Mouse (Mus musculus) yolk sac, embryonic 10.5 days (tissue): ENCODE results near the gene Platr17.
"Not testable (repeated sequence)": the region's sequence is repeated elsewhere in the genome, so short reads cannot be mapped to it uniquely, and the experiment has no call there.

Experiments used
- DNase-seq: peaks from one replicate; pipeline ENCODE4 v3.0.0-alpha.2; 2017; ENCODE audit warnings: low spot score

The Platr17 gene

DNA sequence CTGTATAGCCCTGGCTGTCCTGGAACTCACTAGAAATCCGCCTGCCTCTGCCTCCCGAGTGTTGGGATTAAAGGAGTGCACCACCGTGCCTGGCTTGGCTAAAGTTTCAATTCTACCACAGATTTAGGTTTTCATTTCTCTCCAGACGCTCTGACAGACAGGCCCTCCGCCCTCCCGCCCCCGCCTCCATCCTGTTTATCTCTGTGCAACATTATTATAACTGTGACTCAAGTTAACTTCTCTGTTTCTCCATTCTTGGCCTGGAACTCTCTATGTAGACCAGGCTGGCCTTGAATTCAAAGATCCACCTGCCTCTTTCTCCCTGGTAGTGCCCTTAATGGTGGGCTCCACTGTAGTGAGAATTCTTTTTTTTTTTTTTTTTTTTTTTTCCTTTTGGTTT lies 2.4 kb upstream of the Platr17 start:
- no peak for DNase-seq

DNA sequence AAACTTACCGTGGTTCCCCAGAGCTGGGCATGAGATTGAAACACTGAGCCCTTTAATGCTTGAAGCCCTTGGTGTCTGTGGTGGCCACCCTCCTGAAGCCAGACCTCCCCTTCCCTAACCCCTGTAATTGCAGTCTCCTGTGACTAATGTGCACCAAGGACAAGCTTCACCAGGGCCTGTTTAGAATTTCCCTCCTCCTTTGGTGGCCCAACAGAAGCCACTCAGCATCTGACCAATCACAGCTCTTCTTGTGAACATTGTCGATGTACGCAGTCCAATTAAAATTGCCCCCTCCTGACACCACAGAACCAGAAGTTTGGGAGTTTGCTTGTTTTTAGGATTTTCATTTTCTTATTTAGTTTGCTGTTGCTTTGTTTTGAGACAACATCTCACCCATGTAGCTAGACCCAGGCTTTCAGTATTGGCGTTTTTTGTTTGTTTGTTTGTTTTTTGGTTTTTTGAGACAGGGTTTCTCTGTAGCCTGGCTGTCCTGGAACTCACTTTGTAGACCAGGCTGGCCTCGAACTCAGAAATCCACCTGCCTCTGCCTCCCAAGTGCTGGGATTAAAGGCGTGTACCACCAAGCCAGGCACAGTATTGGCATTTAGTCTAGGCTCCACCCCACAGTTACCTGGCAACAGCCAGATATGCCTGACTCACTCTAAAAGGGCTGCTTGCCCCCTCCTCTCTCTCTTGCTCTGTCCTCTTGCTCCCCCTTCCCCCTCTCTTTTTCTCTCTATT lies 854 bp upstream of the Platr17 start:
- not testable (repeated sequence) for DNase-seq

DNA sequence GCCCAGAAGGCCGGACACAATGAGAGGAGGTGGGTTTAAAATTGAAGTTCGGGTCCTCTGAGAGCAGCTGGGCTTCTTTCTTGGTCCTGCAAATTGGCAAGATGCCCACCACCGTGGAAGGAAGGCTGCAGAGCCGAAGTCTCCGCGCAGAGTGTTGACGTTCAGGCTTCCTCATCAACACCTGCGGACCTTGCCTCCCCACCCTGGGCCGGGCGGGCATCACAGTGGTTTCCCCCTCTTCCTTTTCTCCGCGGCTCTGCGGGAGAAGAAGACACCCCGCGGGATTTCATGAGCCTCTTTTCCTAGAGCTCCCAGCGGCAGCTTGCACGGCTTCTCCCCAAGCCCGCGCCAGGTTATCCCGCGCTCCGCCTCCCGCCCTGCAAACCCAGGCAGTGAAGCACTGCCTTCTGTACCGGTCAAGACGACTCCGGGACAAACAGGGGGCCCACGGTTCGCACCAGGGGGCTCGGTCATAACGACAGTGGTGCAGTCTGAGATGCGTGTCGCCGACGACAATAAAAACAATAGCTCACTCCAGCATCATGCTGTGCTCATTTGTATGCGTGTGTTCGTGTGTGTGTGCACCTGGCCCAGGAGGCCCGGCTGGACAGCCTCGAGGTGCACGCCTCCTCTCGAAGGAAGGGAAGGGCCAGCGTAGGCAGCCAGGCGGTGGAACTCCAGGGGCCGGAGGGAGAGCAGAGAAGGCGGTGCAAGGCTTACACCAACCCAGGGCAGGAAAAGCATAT lies 3.6 kb downstream of the Platr17 start:
- no peak for DNase-seq

DNA sequence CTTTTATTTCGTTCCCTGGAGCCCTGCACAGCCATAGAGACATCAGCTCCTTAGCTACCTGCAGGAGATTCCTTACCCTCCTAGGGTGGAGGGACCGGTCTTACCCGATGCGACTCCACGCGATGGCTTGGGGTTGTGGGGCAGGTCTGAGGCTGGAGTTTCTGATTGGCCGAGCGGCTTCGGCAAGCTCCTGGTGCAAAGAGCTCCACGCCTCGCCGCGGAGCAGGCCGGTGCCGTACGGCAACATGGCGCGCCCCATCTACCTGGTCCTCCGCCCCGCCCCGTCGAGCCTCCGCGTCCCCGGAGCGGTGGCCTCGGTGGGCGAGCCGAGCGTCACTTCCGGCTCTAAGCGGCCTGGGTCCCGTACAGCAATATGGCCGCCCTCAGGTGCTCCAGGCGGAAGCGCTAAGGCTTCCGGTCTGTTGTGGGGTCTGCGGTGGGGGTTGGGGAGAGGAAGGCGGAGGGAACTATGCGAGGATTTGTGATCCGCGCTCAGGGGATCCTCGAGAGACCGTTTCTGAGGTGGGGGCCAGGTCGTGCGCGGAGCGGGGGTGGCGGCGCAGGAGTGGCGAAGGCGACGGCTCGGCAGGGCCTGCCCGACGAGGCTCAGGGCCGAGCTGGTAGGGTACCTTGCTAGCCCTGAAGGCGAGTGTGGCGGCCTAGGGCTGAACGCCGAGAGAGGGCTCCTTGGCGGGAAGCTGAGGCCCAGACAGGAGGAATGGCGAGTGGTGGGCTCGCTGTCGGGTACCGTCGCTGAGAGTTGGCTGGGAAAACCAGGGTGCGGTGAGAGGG lies 4.3 kb downstream of the Platr17 start, which contains the start of gene Daxx:
Daxx (plus strand) TSS at position 338 of the 792 bp plus-strand sequence.
- DNase-seq: peak; percentile 99

DNA sequence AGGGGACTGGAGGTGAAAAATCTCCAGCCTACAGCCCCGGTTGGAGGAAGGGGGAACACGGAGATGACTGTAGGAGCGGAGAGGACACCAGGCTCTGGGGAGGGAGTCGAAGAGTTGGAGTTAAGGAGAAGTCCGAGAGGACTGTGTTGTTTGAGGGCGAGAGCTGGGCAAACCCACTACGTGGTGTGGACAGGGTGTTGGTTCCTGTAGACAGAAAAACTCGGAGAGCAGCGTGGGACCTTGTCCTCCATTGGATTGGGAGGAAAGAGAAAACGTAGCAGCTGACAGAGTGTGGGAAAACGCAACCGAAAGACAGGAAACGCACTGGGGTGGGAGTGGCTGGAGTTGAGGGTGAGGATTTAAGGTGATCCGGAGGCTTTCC lies 4.9 kb downstream of the Platr17 start:
- no peak for DNase-seq

DNA sequence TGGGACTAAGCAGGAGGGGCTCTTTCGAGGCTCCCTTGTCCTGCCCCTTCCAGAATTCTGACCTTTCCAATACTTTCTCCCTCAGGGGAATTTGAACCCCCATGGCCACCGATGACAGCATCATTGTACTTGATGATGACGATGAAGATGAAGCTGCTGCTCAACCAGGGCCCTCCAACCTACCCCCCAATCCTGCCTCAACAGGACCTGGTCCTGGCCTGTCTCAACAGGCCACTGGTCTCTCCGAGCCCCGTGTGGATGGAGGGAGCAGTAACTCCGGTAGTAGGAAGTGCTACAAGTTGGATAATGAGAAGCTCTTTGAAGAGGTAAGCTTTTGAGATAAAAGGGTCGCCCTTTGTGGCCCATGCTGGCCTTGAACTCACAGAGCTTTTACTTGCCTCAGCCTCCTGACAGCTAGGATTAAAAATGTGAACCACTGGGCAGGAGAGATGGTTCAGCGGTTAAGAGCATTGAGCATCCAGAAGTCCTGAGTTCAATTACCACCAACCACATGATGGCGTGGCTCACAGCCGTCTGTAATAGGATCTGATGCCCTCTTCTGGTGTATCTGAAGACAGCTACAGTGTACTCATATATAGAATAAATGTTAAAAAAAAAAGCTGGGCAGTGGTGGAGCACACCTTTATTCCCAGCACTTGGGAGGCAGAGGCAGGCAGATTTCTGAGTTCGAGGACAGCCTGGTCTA lies 5.6 kb downstream of the Platr17 start:
- no peak for DNase-seq

DNA sequence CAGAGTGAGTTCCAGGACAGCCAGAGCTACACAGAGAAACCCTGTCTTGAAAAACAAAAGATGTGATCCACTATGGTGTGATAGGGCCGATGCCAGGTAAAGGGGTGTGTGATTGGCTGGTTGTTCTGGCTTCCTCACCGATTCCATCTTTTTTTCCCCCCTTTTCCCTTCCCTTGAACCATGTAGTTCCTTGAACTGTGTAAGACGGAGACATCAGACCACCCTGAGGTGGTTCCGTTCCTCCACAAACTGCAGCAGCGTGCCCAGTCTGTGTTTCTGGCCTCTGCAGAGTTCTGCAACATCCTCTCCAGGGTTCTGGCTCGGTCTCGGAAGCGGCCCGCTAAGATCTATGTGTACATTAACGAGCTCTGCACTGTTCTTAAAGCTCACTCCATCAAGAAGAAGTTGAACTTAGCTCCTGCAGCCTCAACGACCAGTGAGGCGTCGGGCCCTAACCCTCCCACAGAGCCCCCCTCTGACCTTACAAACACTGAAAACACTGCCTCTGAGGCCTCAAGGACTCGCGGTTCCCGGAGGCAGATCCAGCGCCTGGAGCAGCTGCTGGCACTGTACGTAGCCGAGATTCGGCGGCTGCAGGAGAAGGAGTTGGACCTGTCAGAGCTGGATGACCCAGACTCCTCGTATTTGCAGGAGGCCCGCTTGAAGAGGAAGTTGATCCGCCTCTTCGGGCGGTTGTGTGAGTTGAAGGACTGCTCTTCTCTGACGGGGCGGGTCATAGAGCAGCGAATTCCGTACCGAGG lies 6.3 kb downstream of the Platr17 start:
- no peak for DNase-seq

DNA sequence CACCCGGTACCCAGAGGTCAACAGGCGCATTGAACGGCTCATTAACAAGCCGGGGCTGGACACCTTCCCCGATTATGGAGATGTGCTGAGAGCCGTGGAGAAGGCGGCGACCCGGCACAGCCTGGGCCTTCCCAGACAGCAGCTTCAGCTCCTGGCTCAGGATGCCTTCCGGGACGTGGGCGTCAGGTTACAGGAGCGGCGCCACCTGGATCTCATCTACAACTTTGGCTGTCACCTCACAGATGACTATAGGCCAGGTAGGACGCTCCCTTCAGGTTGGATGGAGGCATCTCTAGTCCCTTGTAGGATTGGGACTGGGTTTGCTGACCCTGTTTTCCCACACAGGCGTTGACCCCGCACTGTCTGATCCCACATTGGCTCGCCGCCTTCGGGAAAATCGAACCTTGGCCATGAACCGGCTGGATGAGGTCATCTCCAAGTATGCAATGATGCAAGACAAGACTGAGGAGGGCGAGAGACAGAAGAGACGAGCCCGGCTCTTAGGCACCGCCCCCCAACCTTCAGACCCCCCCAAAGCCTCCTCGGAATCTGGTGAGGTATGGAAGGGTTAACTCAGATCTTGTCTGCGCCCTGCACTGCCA lies 7.0 kb downstream of the Platr17 start:
- no peak for DNase-seq

DNA sequence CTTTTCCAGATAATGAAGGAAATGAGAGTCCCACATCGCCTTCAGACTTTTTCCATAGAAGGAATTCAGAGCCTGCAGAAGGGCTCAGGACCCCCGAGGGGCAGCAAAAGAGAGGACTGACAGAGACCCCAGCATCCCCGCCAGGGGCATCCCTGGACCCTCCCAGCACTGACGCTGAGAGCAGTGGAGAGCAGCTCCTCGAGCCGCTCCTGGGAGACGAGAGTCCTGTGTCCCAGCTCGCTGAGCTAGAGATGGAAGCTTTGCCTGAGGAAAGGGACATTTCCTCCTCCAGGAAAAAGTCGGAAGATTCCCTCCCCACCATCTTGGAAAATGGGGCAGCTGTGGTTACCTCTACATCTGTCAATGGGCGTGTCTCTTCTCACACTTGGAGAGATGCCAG lies 8.3 kb downstream of the Platr17 start:
- DNase-seq: no peak

DNA sequence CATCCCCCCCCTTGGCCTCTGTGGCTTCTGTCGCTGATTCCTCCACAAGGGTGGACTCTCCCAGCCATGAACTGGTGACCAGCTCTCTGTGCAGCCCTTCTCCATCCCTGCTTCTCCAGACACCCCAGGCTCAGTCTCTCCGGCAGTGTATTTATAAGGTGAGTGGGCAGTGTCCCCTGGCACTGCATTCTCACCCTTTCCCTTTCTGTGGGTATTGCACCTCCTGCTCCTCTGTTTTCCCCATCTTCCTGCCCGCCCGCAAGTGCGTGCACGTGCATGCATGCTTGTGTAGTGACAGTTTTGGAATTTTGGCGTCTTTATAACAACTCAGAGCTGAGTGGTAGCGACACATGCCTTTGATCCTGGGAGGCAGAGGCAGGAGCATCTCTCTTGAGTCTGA lies 9.0 kb downstream of the Platr17 start:
- DNase-seq: no peak

DNA sequence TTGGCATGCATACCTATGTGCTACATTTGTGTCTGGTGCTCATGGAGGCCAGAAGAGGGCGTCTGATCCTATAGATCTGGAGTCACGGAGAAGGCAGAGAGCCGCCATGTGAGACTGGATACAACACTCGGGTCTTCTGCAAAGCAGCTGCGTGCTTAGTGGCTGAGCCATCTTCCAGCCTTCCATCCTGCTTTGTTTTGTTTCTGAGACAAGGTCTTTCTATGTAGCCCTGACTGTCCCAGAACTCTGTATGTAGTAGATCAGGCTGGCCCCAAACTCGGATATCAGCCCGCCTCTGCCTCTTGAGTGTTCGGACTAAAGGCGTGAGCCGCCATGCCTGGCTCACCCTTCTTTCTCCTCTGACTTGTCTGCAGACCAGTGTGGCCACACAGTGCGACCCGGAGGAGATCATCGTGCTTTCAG lies 10.0 kb downstream of the Platr17 start:
- DNase-seq: no peak

DNA sequence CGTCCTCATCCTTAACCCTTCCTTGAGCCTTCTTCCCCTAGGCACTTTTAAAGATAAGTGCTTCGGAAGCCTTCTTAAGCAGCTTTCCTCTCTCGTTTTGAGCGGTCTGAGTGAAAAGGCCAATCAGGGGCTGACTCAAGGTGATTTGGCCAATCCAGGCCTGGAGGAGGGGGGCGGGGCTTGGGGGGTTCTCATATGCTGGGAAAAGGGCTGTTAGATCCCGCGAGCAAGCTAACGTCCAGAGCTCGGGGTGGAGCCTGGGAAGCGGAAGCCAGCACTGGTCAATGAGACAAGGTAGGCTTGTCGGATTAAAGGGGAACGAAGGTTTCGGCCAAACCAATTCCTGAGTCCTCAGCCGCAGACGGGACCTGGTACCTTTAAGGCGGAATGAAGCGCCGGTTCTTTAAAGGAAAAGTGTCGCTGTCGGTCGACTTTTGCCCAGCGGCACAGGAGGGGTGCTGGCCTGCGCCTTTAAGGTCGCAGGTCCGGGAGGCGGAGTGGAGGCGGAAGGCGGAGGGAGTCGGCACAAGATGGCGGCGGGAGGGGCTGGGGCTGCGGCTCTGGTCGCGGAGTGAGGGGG lies 10.8 kb downstream of the Platr17 start, which contains the start of the genes Tapbp and Zbtb22:
Tapbp (plus strand) TSS at position 229 of the 580 bp plus-strand sequence.
Zbtb22 (plus strand) TSS at position 234 of the 580 bp plus-strand sequence.
- DNase-seq: peak; percentile 99

DNA sequence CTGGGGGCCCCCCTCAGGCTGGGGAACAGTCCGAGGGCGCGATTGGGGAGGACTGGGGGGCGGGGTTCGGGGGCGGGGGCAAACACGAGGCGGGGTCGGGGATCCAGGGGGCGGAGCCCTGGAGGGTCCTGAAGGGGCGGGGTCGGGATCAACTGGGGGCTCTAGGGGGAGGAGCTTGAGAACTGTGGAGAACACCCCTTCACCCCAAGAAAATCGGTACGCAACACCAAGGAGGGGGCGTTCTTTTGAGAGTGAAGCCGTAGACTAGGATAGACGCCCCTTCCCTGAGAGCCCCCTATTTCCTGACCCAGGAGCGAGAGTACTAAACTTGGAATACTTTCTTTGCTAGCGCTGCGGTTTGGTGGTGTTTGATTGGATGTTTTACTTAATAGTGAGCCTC lies 11.4 kb downstream of the Platr17 start:
- DNase-seq: no peak

DNA sequence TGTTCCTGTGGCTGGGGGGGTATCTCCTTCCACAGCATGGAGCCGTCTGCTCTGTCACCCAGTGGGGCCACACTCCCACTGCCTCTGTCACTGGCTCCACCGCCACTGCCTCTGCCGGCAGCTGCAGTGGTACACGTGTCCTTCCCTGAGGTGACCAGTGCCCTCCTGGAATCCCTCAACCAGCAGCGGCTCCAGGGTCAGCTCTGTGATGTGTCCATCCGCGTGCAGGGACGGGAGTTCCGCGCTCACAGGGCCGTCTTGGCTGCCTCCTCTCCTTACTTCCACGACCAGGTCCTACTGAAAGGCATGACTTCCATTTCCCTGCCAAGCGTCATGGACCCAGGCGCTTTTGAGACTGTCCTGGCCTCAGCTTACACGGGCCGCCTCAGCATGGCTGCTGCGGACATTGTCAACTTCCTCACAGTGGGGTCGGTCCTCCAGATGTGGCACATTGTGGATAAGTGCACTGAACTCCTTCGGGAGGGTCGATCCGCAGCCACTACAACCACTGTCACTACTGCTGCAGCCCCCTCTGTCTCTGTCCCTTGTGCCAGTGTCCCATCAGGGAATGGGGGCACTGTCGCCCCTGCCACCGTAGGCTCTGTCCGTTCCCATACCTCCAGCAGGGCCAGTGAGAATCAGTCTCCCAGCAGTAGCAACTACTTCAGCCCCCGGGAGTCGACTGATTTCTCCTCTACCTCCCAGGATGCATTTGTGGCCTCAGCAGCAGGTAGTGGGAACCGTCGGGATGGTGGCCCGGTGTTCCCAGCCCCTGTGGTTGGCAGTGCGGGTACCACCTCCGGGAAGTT lies 12.1 kb downstream of the Platr17 start:
- no peak for DNase-seq

DNA sequence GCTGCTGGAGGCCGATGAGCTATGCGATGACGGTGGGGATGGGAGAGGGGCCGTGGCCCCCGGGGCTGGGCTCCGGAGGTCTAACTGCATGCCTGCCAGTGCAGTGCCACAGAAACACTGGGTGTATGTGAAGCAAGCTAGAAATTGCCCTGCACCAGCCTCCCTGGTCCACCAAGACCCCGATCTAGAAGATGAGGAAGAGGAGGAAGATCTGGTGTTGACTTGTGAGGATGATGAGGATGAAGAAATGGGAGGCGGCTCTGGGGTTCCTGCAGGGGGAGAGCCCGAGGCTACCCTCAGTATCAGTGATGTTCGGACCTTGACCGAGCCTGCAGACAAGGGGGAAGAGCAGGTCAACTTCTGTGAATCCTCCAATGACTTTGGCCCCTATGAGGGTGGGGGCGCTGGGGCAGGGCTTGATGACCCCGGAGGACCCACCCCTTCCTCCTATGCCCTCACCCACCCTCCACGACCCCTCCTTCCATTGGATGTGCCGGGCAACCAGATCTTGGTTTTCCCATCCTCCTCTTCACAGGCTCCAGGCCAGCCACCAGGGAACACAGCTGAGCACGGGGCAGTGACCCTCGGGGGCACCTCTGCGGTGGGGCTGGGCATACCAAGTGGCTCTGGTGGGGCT lies 12.8 kb downstream of the Platr17 start:
- DNase-seq: no peak

DNA sequence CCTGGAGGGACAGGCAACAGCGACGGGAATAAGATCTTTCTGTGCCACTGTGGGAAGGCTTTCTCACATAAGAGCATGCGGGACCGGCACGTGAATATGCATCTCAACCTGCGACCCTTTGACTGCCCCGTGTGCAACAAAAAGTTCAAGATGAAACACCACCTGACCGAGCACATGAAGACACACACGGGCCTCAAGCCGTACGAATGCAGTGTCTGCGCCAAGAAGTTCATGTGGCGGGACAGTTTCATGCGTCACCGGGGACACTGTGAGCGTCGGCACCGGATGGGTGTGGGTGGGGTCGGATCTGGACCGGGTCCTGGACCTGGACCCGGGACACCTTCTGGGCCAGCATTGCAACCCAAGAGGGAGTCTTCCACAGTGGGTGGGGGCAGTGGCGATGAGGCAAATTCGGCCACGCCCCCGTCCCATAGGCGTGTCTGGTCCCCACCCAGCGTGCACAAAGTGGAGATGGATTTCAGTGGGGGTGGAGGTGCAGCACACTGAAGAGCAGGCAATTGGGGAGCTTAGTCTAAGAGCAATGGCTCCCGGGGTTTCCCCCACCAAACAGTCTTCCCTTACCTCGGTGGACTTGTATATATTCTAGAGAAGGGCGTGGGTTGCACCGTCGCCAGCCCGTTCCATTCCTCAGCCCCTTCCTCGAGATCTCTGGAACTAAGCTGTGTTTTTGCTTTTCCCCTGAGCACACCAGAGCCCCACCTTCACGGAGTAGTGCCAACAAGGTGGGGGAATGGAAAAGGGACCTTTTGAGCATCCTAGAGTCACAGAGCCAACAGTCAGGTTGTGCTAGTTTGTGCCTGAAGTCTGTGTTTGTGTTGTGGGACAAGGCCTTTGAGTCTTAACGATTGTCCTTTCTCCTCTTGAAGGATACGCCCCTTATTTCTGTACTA lies 13.6 kb downstream of the Platr17 start:
- DNase-seq: no peak

DNA sequence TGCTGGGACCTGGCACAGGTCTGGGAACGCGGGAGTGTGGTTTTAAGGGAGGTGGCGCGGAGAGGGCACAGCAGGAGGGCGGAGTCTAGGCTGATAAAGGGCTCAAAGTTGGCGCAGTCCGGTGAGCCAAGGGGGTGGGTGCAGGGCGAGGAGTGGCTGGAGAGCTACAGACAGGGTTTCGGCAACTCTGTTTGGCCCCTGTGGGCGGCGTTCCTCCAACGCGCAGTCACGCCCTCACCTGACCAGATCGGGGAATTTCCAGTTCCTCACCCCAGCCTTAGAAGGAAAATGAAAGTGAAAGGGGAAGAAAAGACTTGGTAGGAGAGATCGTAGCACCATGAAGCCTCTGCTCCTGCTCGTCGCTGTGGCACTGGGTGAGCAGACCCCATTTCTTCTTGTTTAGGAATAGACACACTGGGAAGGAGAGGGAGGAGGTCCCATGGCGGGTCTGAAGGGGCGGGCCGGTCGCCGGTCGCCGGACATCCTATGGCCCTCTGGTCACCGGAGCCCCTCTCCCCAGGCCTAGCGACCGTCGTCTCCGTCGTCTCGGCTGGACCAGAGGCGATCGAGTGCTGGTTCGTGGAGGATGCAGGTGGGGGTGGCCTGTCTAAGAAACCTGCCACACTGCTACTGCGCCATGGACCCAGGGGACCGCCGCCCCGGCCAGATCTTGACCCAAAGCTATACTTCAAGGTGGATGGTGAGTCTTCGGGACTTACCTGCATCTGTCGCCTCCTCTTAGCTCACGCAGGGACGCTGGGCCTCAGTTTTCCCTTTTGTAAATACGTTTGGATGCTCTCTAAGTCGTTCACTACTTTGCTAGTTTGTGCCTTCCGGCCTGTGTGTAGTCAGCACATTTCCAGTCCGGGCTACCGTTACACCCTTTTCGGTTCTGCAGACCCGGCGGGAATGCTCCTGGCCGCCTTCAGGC lies 14.7 kb downstream of the Platr17 start:
- DNase-seq: peak; percentile 58
